Mouse (Mus musculus): ENCODE measurements around the gene Clk4.

Gene Clk4

GRCm38 (mm10) chr11:51308306-51308705 lies 46.8 kb downstream of the Clk4 start:
- DNase-seq (ENCODE audit: inconsistent age in 2 of 2, low spot score in 1 of 2) = no peak

- no peak for DNase-seq (ENCODE audit: inconsistent age in 2 of 2, low spot score in 1 of 2)
These were observed 50.3 kb downstream of the Clk4 start for GRCm38 (mm10) chr11:51311846-51312245.

- no peak for DNase-seq (ENCODE audit: inconsistent age in 2 of 2, low spot score in 1 of 2)
These were observed 54.7 kb downstream of the Clk4 start for GRCm38 (mm10) chr11:51315991-51316810.

- no peak for DNase-seq (ENCODE audit: inconsistent age in 2 of 2, low spot score in 1 of 2)
These were observed 59.1 kb downstream of the Clk4 start for GRCm38 (mm10) chr11:51320609-51321008.

- peak in 1 of 2 experiments; percentile 68 for DNase-seq (ENCODE audit: inconsistent age in 2 of 2, low spot score in 1 of 2)
These were observed 65.4 kb downstream of the Clk4 start for GRCm38 (mm10) chr11:51326908-51327307.

GRCm38 (mm10) chr11:51328387-51328942 lies 66.9 kb downstream of the Clk4 start:
- peak; percentile 19 to 65 for DNase-seq (ENCODE audit: inconsistent age in 2 of 2, low spot score in 1 of 2)

- no peak for DNase-seq (ENCODE audit: inconsistent age in 2 of 2, low spot score in 1 of 2)
These were observed 68.5 kb downstream of the Clk4 start for GRCm38 (mm10) chr11:51329837-51330714.
